Mouse (Mus musculus) kidney, adult 2 months (tissue): ENCODE results near the gene Samd1. TPM values are rescaled to one million over a fixed set of nuclear protein-coding genes. Genes with fewer than 3 reads are reported as not detected.
A peak's percentile ranks its signal among the peaks of the same experiment; 100 is the strongest.

Source experiments
- DNase-seq: peaks from one replicate; pipeline ENCODE4 v3.0.0; 2021
- H3K27ac ChIP-seq: fragments of 200-500 bp; 2 replicates; pipeline ENCODE4 v1.5.1; 2012; ENCODE audit warnings: low read depth, low read length, control low read depth, inconsistent platforms; ENCODE audit not compliant: insufficient read depth
- H3K27me3 ChIP-seq: fragments of 200-500 bp; replicated peaks from 2 replicates; pipeline ENCODE4 v1.6.1; 2012; ENCODE audit warnings: mild to moderate bottlenecking, moderate library complexity, low read length, inconsistent platforms; ENCODE audit not compliant: control insufficient read depth, insufficient read depth
- H3K36me3 ChIP-seq: fragments of 200-500 bp; 2 replicates; pipeline ENCODE4 v1.6.1; 2012; ENCODE audit warnings: mild to moderate bottlenecking, moderate library complexity, low read length, inconsistent platforms; ENCODE audit not compliant: control insufficient read depth, insufficient read depth
- H3K4me1 ChIP-seq: fragments of 200-500 bp; 2 replicates; pipeline ENCODE4 v1.6.1; 2011; ENCODE audit warnings: low read length; ENCODE audit not compliant: control insufficient read depth, insufficient read depth
- H3K4me3 ChIP-seq: fragments of 200-500 bp; 2 replicates; pipeline ENCODE4 v1.5.1; 2011; ENCODE audit warnings: mild to moderate bottlenecking, low read depth, low read length, control low read depth; ENCODE audit not compliant: insufficient read depth
- CTCF ChIP-seq: fragments of 200-500 bp; conservative IDR thresholded peaks from 2 replicates; pipeline ENCODE4 v1.5.1; 2011; ENCODE audit warnings: low read depth, mild to moderate bottlenecking, control low read depth, low read length, moderate library complexity, mixed read lengths; ENCODE audit not compliant: insufficient read depth, insufficient read length
- POLR2A ChIP-seq: fragments of 200-500 bp; IDR thresholded peaks from one replicate; pipeline ENCODE4 v1.6.1; 2011; ENCODE audit warnings: low read depth, low read length, control low read depth
- WGBS: fragments of 180-500 bp; shearing (Covaris S2); methylation state at CpG from one replicate; pipeline ENCODE4 v1.1.7; 2018; 5-methylcytosine and 5-hydroxymethylcytosine counted together
- polyA plus RNA-seq: library from polyadenylated mRNA; depleted of rRNA; stranded (reverse); fragments of >200 nt; gene quantifications from 2 replicates; pipeline ENCODE4 v1.2.3, GENCODE M21; 2012; rRNA removed

The Samd1 gene
- polyA plus RNA-seq = 37.2 and 44.5 TPM in 2 replicates

GRCm38 (mm10) chr8:83997511-83998141 lies at the start of gene Samd1:
Gene Samd1, plus strand, starts transcription at chr8:83997672.
- DNase-seq = peak; percentile 58
- peak within 1 kb of the TSS; percentile 61 for H3K4me3 ChIP-seq
- WGBS = 10% methylated on average over 104 of the region's 112 CpGs
- no peaks in the 10 kb centered on the region for H3K36me3 ChIP-seq
- peaks cover 7% of the 10 kb centered on the region; the same call in 1 of the 2 replicates for H3K4me1 ChIP-seq
- TF ChIP-seq CTCF (no peak), POLR2A (no peak)
- H3K27ac ChIP-seq = peak within 1 kb of the TSS; percentile 96
- H3K27me3 ChIP-seq = no peaks in the 10 kb centered on the region

- WGBS = under 1% methylated on average over 14 of the region's 14 CpGs
- Histone ChIP-seq H3K27me3 (no peaks in the 10 kb centered on the region), H3K36me3 (no peaks in the 10 kb centered on the region), H3K4me1 (no peaks in the 10 kb centered on the region), H3K27ac (no peak overlapping the region), H3K4me3 (peak overlapping the region; percentile 36)
- no peak for DNase-seq
- TF ChIP-seq CTCF (no peak), POLR2A (no peak)
These were observed 42.7 kb upstream of the Samd1 start for GRCm38 (mm10) chr8:83954749-83955105.

- no peaks in the 10 kb centered on the region for H3K27me3 ChIP-seq
- peak; percentile 92 for TF ChIP-seq CTCF
- no peak for TF ChIP-seq POLR2A
- no peak within 1 kb of the TSS for H3K27ac ChIP-seq
- H3K36me3 ChIP-seq = no peaks in the 10 kb centered on the region
- no peaks in the 10 kb centered on the region for H3K4me1 ChIP-seq
- WGBS = under 1% methylated on average over 75 of the region's 75 CpGs
- peak; percentile 100 for DNase-seq
- peak within 1 kb of the TSS; percentile 48 for H3K4me3 ChIP-seq
These were observed 42.1 kb upstream of the Samd1 start, which contains the start of the genes Gm10644 and Asf1b for GRCm38 (mm10) chr8:83955106-83955957. Gene Gm10644, minus strand, starts transcription at chr8:83955205. Gene Asf1b, plus strand, starts transcription at chr8:83955507.

GRCm38 (mm10) chr8:83955958-83956218 lies 41.6 kb upstream of the Samd1 start:
- TF ChIP-seq CTCF (no peak), POLR2A (no peak)
- no peak for DNase-seq
- Histone ChIP-seq H3K36me3 (no peaks in the 10 kb centered on the region), H3K27me3 (no peaks in the 10 kb centered on the region), H3K4me1 (no peaks in the 10 kb centered on the region), H3K4me3 (peak overlapping the region; percentile 48), H3K27ac (no peak overlapping the region)
- WGBS = 2% methylated on average over 15 of the region's 15 CpGs

- 14% methylated on average over 1 of the region's 1 CpGs for WGBS
- no peaks in the 10 kb centered on the region for H3K27me3 ChIP-seq
- H3K4me3 ChIP-seq = no peak overlapping the region
- H3K27ac ChIP-seq = no peak overlapping the region
- no peaks in the 10 kb centered on the region for H3K4me1 ChIP-seq
- DNase-seq = no peak
- H3K36me3 ChIP-seq = no peaks in the 10 kb centered on the region
- TF ChIP-seq POLR2A = no peak
- TF ChIP-seq CTCF = no peak; the same call in 1 of the 2 replicates
These were observed 40.7 kb upstream of the Samd1 start for GRCm38 (mm10) chr8:83956789-83957188.

- H3K36me3 ChIP-seq = no peaks in the 10 kb centered on the region
- DNase-seq = peak; percentile 33
- H3K27me3 ChIP-seq = no peaks in the 10 kb centered on the region
- no peak overlapping the region for H3K27ac ChIP-seq
- 76% methylated on average over 5 of the region's 5 CpGs for WGBS
- TF ChIP-seq CTCF (no peak), POLR2A (no peak)
- no peak overlapping the region for H3K4me3 ChIP-seq
- no peaks in the 10 kb centered on the region for H3K4me1 ChIP-seq
These were observed 33.3 kb upstream of the Samd1 start for GRCm38 (mm10) chr8:83964015-83964765.
